Mouse (Mus musculus) left cerebral cortex, adult 18-20 months (tissue): ENCODE measurements around the gene Mfsd6l. TPM values are rescaled to one million over a fixed set of nuclear protein-coding genes. Genes with fewer than 3 reads are reported as not detected.
A peak's percentile ranks its signal among the peaks of the same experiment; 100 is the strongest.

ENCODE experiments used
- DNase-seq, 2 experiments: peaks; one replicate each; pipeline ENCODE4 v3.0.0; 2021 to 2022; ENCODE audit warnings: low spot score in 2 of 2, mixed read lengths in 1 of 2
- long read RNA-seq, 2 experiments: library from polyadenylated mRNA; stranded (forward); transcript quantifications; one replicate each; pipeline ENCODE4 v2.0.0; 2021
- total RNA-seq, 2 experiments: library from RNA; stranded (reverse); gene quantifications; 2 replicates each; pipeline ENCODE4 v1.2.3; 2021

The Mfsd6l gene
- total RNA-seq: not detected
- long read RNA-seq, experiment 1: 0 reads
- long read RNA-seq, experiment 2: 0 reads

- no peak for DNase-seq
Measured at GRCm38 (mm10) chr11:68555918-68556584, at the start of gene Mfsd6l. Mfsd6l (plus strand) TSS chr11:68556186.

GRCm38 (mm10) chr11:68507246-68507645 is 48.7 kb upstream of the Mfsd6l start:
- DNase-seq: no peak

- no peak for DNase-seq
Measured at GRCm38 (mm10) chr11:68508619-68509018, 47.4 kb upstream of the Mfsd6l start.

GRCm38 (mm10) chr11:68509194-68509593 is 46.8 kb upstream of the Mfsd6l start:
- no peak for DNase-seq

- DNase-seq: no peak
Measured at GRCm38 (mm10) chr11:68513969-68514368, 42.0 kb upstream of the Mfsd6l start.

GRCm38 (mm10) chr11:68519362-68519761 is 36.6 kb upstream of the Mfsd6l start:
- DNase-seq: no peak

GRCm38 (mm10) chr11:68519815-68520214 is 36.2 kb upstream of the Mfsd6l start:
- DNase-seq: no peak

- no peak for DNase-seq
Measured at GRCm38 (mm10) chr11:68520439-68520838, 35.5 kb upstream of the Mfsd6l start.

GRCm38 (mm10) chr11:68521352-68521751 is 34.6 kb upstream of the Mfsd6l start:
- DNase-seq: no peak

GRCm38 (mm10) chr11:68526441-68526840 is 29.5 kb upstream of the Mfsd6l start:
- peak in 1 of 2 experiments; percentile 30 for DNase-seq

- DNase-seq: peak; percentile 69
Measured at GRCm38 (mm10) chr11:68531066-68531806, 24.8 kb upstream of the Mfsd6l start.

- DNase-seq: no peak
Measured at GRCm38 (mm10) chr11:68531941-68532535, 23.9 kb upstream of the Mfsd6l start.

- DNase-seq: no peak
Measured at GRCm38 (mm10) chr11:68532773-68533172, 23.2 kb upstream of the Mfsd6l start.

- no peak for DNase-seq
Measured at GRCm38 (mm10) chr11:68533971-68534475, 22.0 kb upstream of the Mfsd6l start.

GRCm38 (mm10) chr11:68536026-68536425 is 20.0 kb upstream of the Mfsd6l start:
- DNase-seq: no peak

GRCm38 (mm10) chr11:68536465-68536864 is 19.5 kb upstream of the Mfsd6l start:
- peak; percentile 44 to 51 for DNase-seq

- DNase-seq: peak in 1 of 2 experiments; percentile 55
Measured at GRCm38 (mm10) chr11:68539621-68540020, 16.4 kb upstream of the Mfsd6l start.

GRCm38 (mm10) chr11:68544554-68544953 is 11.4 kb upstream of the Mfsd6l start:
- no peak for DNase-seq

GRCm38 (mm10) chr11:68545172-68545571 is 10.8 kb upstream of the Mfsd6l start:
- no peak for DNase-seq

- no peak for DNase-seq
Measured at GRCm38 (mm10) chr11:68545682-68546222, 10.2 kb upstream of the Mfsd6l start.

- no peak for DNase-seq
Measured at GRCm38 (mm10) chr11:68547484-68547883, 8.5 kb upstream of the Mfsd6l start.

GRCm38 (mm10) chr11:68549597-68549996 is 6.4 kb upstream of the Mfsd6l start:
- DNase-seq: no peak
